Mouse (Mus musculus) liver, embryonic 14 days (tissue): ENCODE results near the gene Gm17078. TPM values are rescaled to one million over a fixed set of nuclear protein-coding genes. Genes with fewer than 3 reads are reported as not detected.

ENCODE experiments used
- polyA plus RNA-seq: library from polyadenylated mRNA; depleted of rRNA; stranded (reverse); fragments of >200 nt; gene quantifications from 2 replicates; pipeline ENCODE4 v1.2.3, GENCODE M21; 2012; rRNA removed

The Gm17078 gene
- polyA plus RNA-seq = not detected in 2 replicates

GRCm38 (mm10) chr14:51611210-51611609 lies at the start of gene Gm17078:
Gm17078 (minus strand) TSS chr14:51611310.

GRCm38 (mm10) chr14:51635566-51635965 lies 24.5 kb upstream of the Gm17078 start, which contains the start of gene Gm4181:
Gm4181 (minus strand) TSS chr14:51635666.

GRCm38 (mm10) chr14:51592039-51592438 lies 19.1 kb downstream of the Gm17078 start, which contains the start of gene Gm17174:
Gm17174 (minus strand) TSS chr14:51592139.

GRCm38 (mm10) chr14:51573963-51574362 lies 37.1 kb downstream of the Gm17078 start, which contains the start of gene Gm17175:
Gm17175 (minus strand) TSS chr14:51574063.

Other genes starting within 250 kb of the Gm17078 start
- not detected in 2 replicates for gene Gm7247, start 249.6 kb downstream of the Gm17078 start, polyA plus RNA-seq
- not detected in 2 replicates for gene Vmn2r88, start 200.5 kb downstream of the Gm17078 start, polyA plus RNA-seq
- not detected in 2 replicates for gene Vmn2r89, start 159.5 kb downstream of the Gm17078 start, polyA plus RNA-seq
- 0.05 and 0.06 TPM in 2 replicates for gene Gm5622, start 58.5 kb downstream of the Gm17078 start, polyA plus RNA-seq
- gene Gm17175, start 37.2 kb downstream of the Gm17078 start, polyA plus RNA-seq = not detected in 2 replicates
- not detected in 2 replicates for gene Gm17174, start 19.2 kb downstream of the Gm17078 start, polyA plus RNA-seq
- not detected in 2 replicates for gene Gm4181, start 24.4 kb upstream of the Gm17078 start, polyA plus RNA-seq
- gene Gm17079, start 84.2 kb upstream of the Gm17078 start, polyA plus RNA-seq = not detected in 2 replicates
- not detected in 2 replicates for gene Gm5800, start 105.9 kb upstream of the Gm17078 start, polyA plus RNA-seq
- gene Ang4, start 162.3 kb upstream of the Gm17078 start, polyA plus RNA-seq = not detected in 2 replicates
- not detected in 2 replicates for gene AY358078, start 188.7 kb upstream of the Gm17078 start, polyA plus RNA-seq
- gene Ear6, start 242.4 kb upstream of the Gm17078 start, polyA plus RNA-seq = 24.3 and 26.4 TPM in 2 replicates